Mouse (Mus musculus): ENCODE results near the gene Babam2. TPM values are rescaled to one million over a fixed set of nuclear protein-coding genes. Genes with fewer than 3 reads are reported as not detected.

Babam2 gene
- polyA plus RNA-seq, 1 experiment from 2014 or later = 46.4 TPM

DNA sequence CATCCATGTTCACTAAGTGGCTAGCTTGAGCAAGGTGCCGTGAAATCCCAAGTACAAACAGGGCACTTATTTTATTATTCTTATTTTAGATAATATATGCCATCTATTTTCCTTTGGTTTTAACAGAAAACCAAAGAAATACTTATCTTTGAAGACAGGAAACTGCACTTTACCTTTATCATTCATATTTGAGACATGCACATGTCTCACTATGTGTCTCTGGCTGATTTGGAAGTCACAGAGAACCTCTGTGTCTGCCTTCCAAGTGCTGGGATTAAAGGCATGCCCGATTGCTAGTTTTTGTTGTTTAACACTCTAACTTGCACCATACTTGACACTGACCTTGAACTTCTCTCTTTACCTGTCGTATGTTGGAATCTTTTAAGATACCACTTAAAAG is 9.5 kb upstream of the Babam2 start:
- no peaks in the 10 kb centered on the region for H3K27me3 ChIP-seq
- no peaks in the 10 kb centered on the region for H3K9me3 ChIP-seq
- no peak for ATAC-seq (ENCODE audit: low FRiP score, low read depth)
- no peaks in the 10 kb centered on the region for H3K36me3 ChIP-seq
- H3K27ac ChIP-seq (replicated peaks) = no peak overlapping the region
- H3K4me1 ChIP-seq = no peaks in the 10 kb centered on the region
- WGBS = 87% methylated on average over 3 of the region's 3 CpGs
- H3K4me3 ChIP-seq = no peak overlapping the region
- no peak overlapping the region for H3K9ac ChIP-seq (replicated peaks)
- H3K4me2 ChIP-seq (replicated peaks) = no peak overlapping the region

DNA sequence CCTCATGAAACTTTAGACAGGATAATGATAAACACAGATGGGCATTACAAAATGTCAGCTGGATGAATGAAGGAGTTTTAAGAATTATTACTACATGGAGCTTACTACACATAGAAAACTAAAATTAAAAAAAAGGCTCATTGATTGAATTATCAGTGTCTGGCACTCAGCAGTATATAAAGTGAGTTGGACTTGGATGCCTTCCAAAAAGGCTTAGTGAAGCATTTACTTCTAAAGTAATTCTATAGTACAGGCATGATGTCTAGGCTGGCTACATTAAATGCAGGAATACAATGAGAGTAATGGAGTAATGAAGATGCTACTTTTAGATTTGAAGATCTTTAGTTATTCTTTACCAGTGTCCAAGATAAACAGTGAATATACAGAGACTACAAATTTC is 4.3 kb upstream of the Babam2 start:
- ATAC-seq (ENCODE audit: low FRiP score, low read depth) = no peak
- H3K27ac ChIP-seq (replicated peaks) = no peak overlapping the region
- H3K27me3 ChIP-seq = no peaks in the 10 kb centered on the region
- H3K4me2 ChIP-seq (replicated peaks) = no peak overlapping the region
- peaks cover 5% of the 10 kb centered on the region for H3K4me1 ChIP-seq
- H3K4me3 ChIP-seq = no peak overlapping the region
- no peaks in the 10 kb centered on the region for H3K9me3 ChIP-seq
- no peak overlapping the region for H3K9ac ChIP-seq (replicated peaks)
- H3K36me3 ChIP-seq = no peaks in the 10 kb centered on the region

DNA sequence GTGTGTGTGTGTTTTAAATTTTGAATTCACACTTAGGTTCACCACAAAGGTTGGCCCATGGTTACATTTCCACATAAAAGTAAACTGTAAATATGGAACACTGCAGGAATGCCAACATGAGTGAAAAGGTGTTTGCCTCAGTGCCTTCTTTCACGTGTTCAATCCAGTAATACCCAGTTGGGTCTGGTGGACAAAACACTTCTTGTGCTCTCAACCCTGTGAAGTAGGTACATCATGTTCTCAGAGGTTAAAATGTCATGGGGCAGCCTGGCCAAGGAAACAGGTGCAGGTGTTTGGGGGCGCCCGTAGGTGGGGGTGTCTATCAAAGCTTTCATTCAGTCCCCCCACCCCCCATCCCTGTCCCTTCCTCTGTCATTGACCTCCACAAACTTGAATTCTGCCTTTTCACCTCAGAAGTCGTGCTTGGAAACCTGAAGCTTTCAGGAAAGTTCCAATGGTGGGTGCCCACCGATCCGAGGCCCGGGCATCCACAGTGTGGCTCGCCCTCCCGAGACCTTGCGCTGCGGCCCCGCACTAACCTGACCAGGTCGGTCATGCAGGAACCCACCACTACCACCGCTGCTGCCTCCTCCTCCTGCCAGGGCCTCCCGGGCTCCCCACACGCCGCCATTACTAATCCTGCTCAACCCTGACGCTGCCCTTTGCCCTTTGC is 377 bp upstream of the Babam2 start, which contains the start of gene Rbks:
Gene Rbks (minus strand): TSS at position 657 of the 673 bp plus-strand sequence.
- Histone ChIP-seq H3K9ac (replicated peaks) (peak within 1 kb of the TSS; percentile 85), H3K4me1 (peaks cover 5% of the 10 kb centered on the region), H3K4me2 (replicated peaks) (peak within 1 kb of the TSS; percentile 72), H3K36me3 (no peaks in the 10 kb centered on the region), H3K27me3 (no peaks in the 10 kb centered on the region), H3K9me3 (no peaks in the 10 kb centered on the region), H3K4me3 (peak within 1 kb of the TSS; percentile 83), H3K27ac (replicated peaks) (peak within 1 kb of the TSS; percentile 84)
- ATAC-seq (ENCODE audit: low FRiP score, low read depth) = no peak; the same call in 1 of the 2 replicates
- 9% methylated on average over 16 of the region's 18 CpGs for WGBS

DNA sequence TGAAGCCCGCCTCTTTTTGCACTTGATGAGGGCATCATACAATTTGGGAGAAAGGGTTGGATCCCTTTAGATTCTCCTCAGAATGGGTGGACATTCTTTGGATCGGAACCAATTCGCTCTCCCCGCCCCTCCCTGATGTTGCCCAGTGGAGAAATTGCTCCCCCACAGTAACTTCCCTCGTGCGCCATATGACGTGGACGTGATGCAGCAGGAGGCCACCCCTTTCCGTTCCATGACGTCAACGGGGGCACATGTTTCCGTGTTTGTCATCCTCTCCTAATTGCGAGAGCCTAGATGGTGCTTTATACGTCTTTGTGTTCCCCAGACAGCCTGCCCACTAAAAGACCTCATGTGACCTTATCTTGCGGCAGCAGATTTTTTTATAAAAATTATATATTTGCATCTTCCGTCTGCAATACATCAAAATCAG is 828 bp downstream of the Babam2 start:
- peaks cover 5% of the 10 kb centered on the region for H3K4me1 ChIP-seq
- 5% methylated on average over 16 of the region's 16 CpGs for WGBS
- peak; percentile 75 for ATAC-seq (ENCODE audit: low FRiP score, low read depth)

DNA sequence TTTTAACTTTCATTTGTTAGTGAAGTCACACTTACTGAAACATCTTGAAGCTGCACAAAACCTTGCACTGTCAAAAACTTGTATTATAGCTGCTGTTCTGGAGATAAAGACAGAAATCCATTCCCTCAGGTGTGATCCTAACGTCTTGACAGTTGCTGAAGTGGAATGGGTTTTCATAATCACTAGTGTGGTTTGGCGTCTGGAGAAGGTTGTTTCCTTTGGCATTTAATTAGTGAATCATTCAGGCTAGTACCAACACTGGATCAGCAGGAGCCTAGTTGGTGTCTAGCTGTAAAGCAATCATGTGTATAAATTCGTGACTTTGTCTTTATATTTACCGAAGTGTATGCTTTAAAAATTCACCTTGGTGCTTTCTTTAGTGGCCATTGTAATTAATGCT is 1.4 kb downstream of the Babam2 start:
- 57% methylated on average over 4 of the region's 4 CpGs for WGBS
- peak overlapping the region; percentile 72; the same call in 1 of the 2 replicates for H3K4me2 ChIP-seq (replicated peaks)

More for the DNA sequence above, 828 bp downstream of the Babam2 start:
- H3K27me3 ChIP-seq = no peaks in the 10 kb centered on the region
- H3K36me3 ChIP-seq = peaks cover 5% of the 10 kb centered on the region; the same call in 1 of the 2 replicates
- H3K4me2 ChIP-seq (replicated peaks) = peak overlapping the region; percentile 72
- peak overlapping the region; percentile 83 for H3K4me3 ChIP-seq
- H3K9me3 ChIP-seq = no peaks in the 10 kb centered on the region
- H3K27ac ChIP-seq (replicated peaks) = peak overlapping the region; percentile 84
- H3K9ac ChIP-seq (replicated peaks) = peak overlapping the region; percentile 85

DNA sequence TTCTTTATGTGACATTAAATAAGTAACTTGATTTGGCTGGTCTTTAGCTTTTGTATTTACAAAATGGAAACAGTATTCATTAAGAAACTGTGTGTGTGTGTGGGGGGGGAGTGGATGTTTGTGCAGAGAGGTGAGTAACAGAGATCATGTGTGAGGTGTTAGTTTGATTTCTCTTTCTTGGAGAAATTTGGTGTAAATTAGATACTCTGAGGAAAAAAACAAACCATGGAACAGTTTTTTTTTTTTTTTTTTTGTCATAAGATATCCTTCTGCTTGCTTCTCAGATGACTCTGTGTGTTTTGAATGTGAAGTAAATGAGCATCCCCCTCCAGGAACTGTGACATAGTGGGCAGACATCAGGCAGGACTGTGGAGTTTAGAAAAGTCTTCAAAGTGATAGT is 1.9 kb downstream of the Babam2 start:
- Histone ChIP-seq H3K4me2 (replicated peaks) (no peak overlapping the region), H3K36me3 (peaks cover 5% of the 10 kb centered on the region; the same call in 1 of the 2 replicates), H3K9me3 (no peaks in the 10 kb centered on the region), H3K9ac (replicated peaks) (no peak overlapping the region), H3K27me3 (no peaks in the 10 kb centered on the region), H3K27ac (replicated peaks) (no peak overlapping the region), H3K4me1 (peaks cover 5% of the 10 kb centered on the region), H3K4me3 (no peak overlapping the region)
- no peak for ATAC-seq (ENCODE audit: low FRiP score, low read depth)

More for the DNA sequence above, 1.4 kb downstream of the Babam2 start:
- Histone ChIP-seq H3K27ac (replicated peaks) (no peak overlapping the region), H3K4me3 (no peak overlapping the region), H3K27me3 (no peaks in the 10 kb centered on the region), H3K4me1 (peaks cover 5% of the 10 kb centered on the region), H3K9me3 (no peaks in the 10 kb centered on the region), H3K36me3 (peaks cover 5% of the 10 kb centered on the region; the same call in 1 of the 2 replicates), H3K9ac (replicated peaks) (no peak overlapping the region)
- no peak for ATAC-seq (ENCODE audit: low FRiP score, low read depth)

DNA sequence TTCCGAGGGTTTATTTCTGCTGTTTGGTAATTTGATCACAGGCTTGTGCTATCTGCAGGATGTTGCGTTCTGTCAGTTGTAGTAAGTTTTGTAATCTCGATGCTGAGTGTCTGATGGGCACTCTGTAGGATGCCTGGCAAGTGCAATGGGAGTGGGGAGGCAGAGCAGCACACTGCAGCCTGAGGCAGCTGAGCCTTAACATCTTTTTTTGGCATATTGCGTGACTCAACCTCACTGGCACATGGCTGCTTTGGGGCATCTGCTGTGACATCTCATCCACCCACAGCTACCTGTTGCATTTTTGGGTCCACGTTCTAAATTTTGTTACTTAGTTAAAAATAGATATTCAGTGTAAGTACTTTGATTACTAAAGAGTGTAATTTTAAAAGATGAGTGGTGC is 7.5 kb downstream of the Babam2 start:
- 91% methylated on average over 5 of the region's 5 CpGs for WGBS
- H3K4me3 ChIP-seq = no peak overlapping the region
- ATAC-seq (ENCODE audit: low FRiP score, low read depth) = no peak
- H3K4me2 ChIP-seq (replicated peaks) = no peak overlapping the region
- H3K27me3 ChIP-seq = no peaks in the 10 kb centered on the region
- no peak overlapping the region for H3K9ac ChIP-seq (replicated peaks)
- peaks cover 11% of the 10 kb centered on the region; the same call in 1 of the 2 replicates for H3K36me3 ChIP-seq
- no peaks in the 10 kb centered on the region for H3K9me3 ChIP-seq
- H3K27ac ChIP-seq (replicated peaks) = no peak overlapping the region
- no peaks in the 10 kb centered on the region for H3K4me1 ChIP-seq

GRCm38 (mm10) chr5:31706826-31707225 is 9.3 kb downstream of the Babam2 start:
- Histone ChIP-seq H3K4me3 (no peak overlapping the region), H3K4me1 (no peaks in the 10 kb centered on the region), H3K4me2 (replicated peaks) (no peak overlapping the region), H3K27me3 (no peaks in the 10 kb centered on the region), H3K9ac (replicated peaks) (no peak overlapping the region), H3K36me3 (peaks cover 11% of the 10 kb centered on the region; the same call in 1 of the 2 replicates), H3K9me3 (no peaks in the 10 kb centered on the region), H3K27ac (replicated peaks) (no peak overlapping the region)
- ATAC-seq (ENCODE audit: low FRiP score, low read depth) = no peak
- 87% methylated on average over 4 of the region's 4 CpGs for WGBS

GRCm38 (mm10) chr5:31709389-31709788 is 11.9 kb downstream of the Babam2 start:
- Histone ChIP-seq H3K9me3 (no peaks in the 10 kb centered on the region), H3K9ac (replicated peaks) (no peak overlapping the region), H3K4me1 (no peaks in the 10 kb centered on the region), H3K27ac (replicated peaks) (no peak overlapping the region), H3K4me3 (no peak overlapping the region), H3K27me3 (no peaks in the 10 kb centered on the region), H3K4me2 (replicated peaks) (no peak overlapping the region), H3K36me3 (0 out of 2 replicates have a peak, but pooled peaks cover 7% of the 10 kb centered on the region)
- ATAC-seq (ENCODE audit: low FRiP score, low read depth) = no peak
- WGBS = 68% methylated on average over 1 of the region's 1 CpGs

DNA sequence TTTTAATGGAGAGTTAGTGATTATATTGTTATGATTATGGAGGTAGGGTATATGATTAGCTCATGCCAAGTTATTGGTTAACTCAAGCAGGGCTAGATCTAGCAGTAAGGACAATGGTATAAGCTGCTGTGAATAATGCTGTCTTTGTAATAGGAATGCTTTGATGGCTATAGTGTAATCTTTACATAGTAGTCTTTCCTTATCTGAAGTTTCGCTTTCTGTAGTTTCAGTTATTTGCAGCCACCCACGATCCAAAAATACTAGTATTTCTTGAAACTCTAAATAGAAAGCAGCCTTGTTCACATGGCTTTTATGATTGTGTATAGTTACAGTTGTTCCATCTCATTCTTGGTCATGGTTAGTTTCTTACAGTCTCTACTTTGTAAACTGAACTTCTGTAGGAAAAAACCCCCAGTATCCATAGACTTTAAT is 15.8 kb downstream of the Babam2 start:
- Histone ChIP-seq H3K27me3 (no peaks in the 10 kb centered on the region), H3K36me3 (0 out of 2 replicates have a peak, but pooled peaks cover 4% of the 10 kb centered on the region), H3K27ac (replicated peaks) (no peak overlapping the region), H3K4me3 (no peak overlapping the region), H3K4me1 (no peaks in the 10 kb centered on the region), H3K4me2 (replicated peaks) (no peak overlapping the region), H3K9me3 (no peaks in the 10 kb centered on the region), H3K9ac (replicated peaks) (no peak overlapping the region)
- WGBS = 95% methylated on average over 2 of the region's 2 CpGs
- ATAC-seq (ENCODE audit: low FRiP score, low read depth) = no peak

DNA sequence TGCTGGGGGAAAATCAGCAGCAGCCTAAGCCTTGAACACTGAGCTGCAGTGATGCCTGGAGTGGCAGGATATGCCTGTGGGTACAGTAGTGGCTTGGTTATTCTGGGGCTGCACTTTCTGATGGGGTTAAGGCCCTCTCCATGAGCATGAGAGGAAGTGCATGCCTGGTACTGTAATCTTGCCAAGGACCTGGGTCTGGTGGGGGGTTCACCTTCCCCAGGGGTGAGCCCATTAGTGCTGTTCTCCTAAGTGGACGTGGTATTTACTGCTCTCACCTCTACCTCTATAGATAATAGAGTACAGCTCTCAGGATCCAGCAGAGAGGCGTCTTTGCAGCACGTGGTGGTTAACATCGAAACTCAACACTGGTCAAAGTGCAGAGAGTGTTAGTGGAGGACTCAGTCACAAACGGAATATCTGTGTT is 16.4 kb downstream of the Babam2 start:
- Histone ChIP-seq H3K9me3 (no peaks in the 10 kb centered on the region), H3K4me3 (no peak overlapping the region), H3K4me1 (no peaks in the 10 kb centered on the region), H3K9ac (replicated peaks) (no peak overlapping the region), H3K27me3 (no peaks in the 10 kb centered on the region), H3K4me2 (replicated peaks) (no peak overlapping the region), H3K36me3 (0 out of 2 replicates have a peak, but pooled peaks cover 4% of the 10 kb centered on the region), H3K27ac (replicated peaks) (no peak overlapping the region)
- 72% methylated on average over 5 of the region's 5 CpGs for WGBS
- no peak for ATAC-seq (ENCODE audit: low FRiP score, low read depth)

- Histone ChIP-seq H3K9ac (replicated peaks) (no peak overlapping the region), H3K9me3 (no peaks in the 10 kb centered on the region), H3K27me3 (no peaks in the 10 kb centered on the region), H3K4me3 (no peak overlapping the region), H3K4me2 (replicated peaks) (no peak overlapping the region), H3K4me1 (no peaks in the 10 kb centered on the region), H3K27ac (replicated peaks) (no peak overlapping the region), H3K36me3 (no peaks in the 10 kb centered on the region)
- ATAC-seq (ENCODE audit: low FRiP score, low read depth) = no peak
- WGBS = 87% methylated on average over 4 of the region's 4 CpGs
Measured at GRCm38 (mm10) chr5:31715486-31716150, 18.1 kb downstream of the Babam2 start.
